Mouse (Mus musculus): ENCODE measurements at regions not wholly inside any gene's neighbourhood (a gene's known extent, or its start where the extent isn't known, plus 50 kb on each side); places are given as distances from the start of the nearest gene placed in this dataset.
A peak's percentile ranks its signal among the peaks of the same experiment; 100 is the strongest.

DNA sequence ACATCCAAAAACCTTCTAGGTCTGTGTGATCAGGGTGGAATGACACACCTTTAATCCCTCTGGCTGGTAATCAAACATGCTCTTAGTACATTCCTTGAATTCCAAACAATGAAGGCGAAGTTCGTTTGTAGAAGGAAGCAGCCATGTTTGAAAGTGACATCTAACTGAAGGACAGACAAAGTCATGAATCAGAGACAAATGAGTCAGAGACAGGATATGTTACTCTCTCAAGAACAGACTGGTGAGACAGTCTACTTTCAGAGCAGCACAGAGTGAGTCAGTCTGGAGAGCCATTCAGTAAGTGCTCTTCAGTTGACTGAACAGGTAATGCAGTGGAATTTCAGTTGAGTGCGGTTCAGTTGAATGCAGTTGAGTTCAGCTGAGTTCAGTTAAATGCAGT, 150.4 kb downstream of the Cpe start:
- no peak for TF ChIP-seq CTCF (IDR thresholded peaks at IDR 0.05)
- DNase-seq = no peak
- no peak overlapping the region for H3K4me3 ChIP-seq
- intact Hi-C loops (cut with DNase I) = no loop called here
- no peak overlapping the region for H3K27ac ChIP-seq

DNA sequence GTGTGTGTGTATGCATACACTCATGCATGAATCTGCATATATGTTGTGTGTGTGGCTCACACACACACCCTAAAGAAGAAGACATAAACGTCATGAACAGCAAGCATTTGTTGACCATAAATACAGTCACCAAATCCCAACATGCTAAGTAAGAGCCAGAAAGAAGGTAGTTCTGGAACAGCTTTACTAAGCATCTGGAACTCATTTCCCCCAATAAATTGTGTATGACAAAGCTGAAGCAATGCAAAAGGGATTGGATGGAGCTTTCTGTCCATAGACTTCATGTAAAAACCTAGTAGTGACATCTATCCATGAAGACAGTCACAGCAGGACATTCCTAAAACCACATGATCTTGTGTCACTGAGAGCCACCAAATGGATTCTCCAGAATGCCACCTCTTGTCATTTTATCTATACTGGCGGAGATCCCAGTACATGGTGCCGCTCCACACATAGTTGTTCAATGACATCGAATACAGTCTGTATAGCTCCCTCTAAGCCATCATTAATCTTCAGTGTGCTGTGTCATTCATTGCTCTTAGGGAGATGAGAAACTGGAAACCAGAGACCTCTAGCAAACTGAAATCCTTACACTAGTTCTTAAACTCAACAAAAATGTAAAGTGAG, 152.9 kb downstream of the Cpe start:
- intact Hi-C loops (cut with DNase I) = no loop called here

DNA sequence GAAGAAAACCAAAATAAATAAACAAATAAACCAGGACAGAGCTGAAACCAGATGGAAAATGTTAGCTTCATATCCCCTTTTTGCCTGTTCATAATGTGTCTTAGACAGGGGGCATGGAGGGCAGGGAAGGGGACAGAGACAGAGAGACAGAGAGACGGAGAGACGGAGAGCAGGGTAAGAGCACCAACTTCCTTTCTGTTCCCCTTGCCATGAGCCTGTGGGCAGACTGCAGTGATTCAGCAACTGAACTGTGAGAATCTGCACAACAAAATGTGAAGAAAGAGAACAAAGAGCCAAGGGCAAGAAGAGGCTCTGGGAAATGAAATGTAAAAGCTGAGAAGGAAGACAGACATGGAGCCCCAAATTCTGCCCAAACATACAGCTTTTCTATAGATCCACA, 161.1 kb downstream of the Cpe start:
- DNase-seq = no peak
- TF ChIP-seq CTCF (IDR thresholded peaks at IDR 0.05) = no peak
- Histone ChIP-seq H3K27ac (no peak overlapping the region), H3K4me3 (no peak overlapping the region)
- intact Hi-C loops (cut with DNase I) = no loop called here

More for the DNA sequence above, 152.9 kb downstream of the Cpe start:
- Histone ChIP-seq H3K4me3 (no peak overlapping the region), H3K27ac (no peak overlapping the region)
- DNase-seq = no peak
- TF ChIP-seq CTCF (IDR thresholded peaks at IDR 0.05) = no peak

DNA sequence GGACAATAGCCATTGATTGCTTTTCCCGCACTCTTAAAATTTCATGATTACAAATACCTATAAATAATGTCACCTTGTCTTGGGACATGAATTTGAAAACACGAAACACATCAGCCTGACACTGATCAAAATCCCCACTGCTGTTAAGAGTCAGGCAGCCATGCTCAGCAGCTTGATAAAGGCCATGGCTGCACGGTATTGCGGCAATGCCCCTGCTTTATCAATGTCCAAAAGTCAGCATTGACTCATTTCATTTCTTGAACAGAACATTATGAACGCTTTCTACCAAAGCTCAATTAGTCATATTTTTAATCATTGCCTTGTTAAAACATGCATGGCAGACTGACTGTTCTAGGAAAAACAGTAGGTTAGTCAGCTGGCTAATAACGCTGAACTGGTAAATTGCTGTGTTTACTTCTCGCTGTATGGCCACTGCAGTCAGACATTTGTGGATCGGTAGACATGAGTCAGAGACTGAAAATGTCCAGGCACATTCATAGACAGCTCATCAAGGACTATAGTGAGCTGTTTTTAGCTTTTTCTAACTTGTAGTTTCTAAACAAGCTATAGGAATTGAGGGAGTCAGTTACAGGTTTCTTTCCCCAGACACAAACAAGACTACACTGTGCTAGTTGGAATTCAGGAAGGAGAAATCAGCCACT, 170.3 kb downstream of the Cpe start:
- DNase-seq = no peak
- TF ChIP-seq CTCF (IDR thresholded peaks at IDR 0.05) = no peak
- Histone ChIP-seq H3K27ac (no peak overlapping the region), H3K4me3 (no peak overlapping the region)
- intact Hi-C loops (cut with DNase I) = no loop called here

DNA sequence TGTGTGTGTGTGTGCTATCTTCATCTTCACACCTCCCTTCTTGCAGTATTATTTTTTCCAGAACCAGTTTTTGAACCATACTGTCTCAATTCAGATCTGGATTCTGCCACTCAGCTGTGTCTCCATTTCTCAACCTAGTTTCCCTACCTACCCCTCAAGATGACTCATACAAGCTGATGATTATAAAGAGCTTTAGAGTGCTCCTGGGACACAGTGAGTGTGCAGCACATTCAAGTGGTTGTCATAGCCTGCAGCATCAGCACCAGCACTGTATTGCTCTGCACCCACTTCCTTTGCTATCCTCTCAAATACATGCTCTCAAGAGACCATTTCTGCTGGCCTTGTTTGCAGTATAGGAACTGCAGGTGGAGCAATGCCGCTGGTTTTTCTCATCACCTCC, 173.2 kb downstream of the Cpe start:
- no peak overlapping the region for H3K27ac ChIP-seq
- intact Hi-C loops (cut with DNase I) = no loop called here
- no peak for DNase-seq
- H3K4me3 ChIP-seq = no peak overlapping the region
- TF ChIP-seq CTCF (IDR thresholded peaks at IDR 0.05) = no peak

DNA sequence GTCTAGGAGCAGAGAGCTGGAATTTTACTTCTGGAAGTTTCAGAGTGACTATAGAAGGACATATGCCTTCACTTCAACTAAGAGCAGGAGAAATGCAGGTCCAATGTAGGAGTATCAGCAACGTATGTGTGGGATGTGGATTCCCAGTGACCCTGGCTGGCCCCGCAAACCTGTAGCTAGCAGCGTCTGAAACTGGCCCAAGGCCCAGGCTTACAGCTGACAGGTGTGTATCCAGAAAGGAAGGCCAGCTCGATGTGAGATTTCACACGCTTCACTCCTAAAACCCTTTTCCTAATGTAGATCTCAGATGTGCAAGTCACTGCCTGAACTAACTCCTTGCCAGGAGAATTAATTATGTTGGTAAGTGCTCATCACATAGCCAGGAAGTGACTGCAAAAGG, 176.9 kb downstream of the Cpe start:
- H3K4me3 ChIP-seq = no peak overlapping the region
- no peak overlapping the region for H3K27ac ChIP-seq
- peak; percentile 20 for DNase-seq
- no peak for TF ChIP-seq CTCF (IDR thresholded peaks at IDR 0.05)
- intact Hi-C loops (cut with DNase I) = no loop called here

DNA sequence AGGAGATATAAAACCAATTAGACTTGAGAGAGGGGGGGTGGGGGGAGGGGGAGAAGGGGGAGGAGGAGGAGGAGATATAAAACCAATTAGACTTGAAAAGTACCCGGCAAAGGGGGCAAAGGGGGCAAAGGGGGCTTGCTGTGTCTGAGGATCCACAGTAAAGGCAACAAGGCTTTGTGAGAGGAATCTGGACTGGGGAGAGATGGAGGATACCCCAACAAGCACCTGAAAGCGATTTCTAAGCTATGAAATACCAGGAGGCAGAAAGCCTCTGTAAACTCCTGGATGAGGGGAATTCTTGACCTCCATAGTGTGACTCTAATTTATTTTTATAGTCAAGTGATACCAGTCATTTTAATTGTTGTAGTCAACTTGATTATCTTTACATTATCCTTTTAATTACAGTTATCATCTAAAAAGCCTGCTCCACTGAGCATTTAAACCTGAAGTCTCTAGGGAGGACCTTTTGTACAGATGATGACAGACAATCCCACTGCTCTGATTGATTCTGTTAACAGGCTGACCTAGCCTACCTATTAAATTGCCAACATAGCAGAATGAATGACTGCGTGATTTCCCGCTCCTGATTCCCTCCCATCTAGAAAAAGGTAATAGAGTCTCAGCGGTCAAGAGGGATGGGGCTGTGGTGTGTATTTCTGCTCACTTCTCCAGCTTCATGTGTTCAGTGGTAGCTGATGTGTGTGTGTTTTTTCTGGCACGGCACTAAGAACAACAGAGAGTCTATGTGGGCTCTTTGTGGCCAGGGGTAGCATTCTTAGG, 195.4 kb downstream of the Cpe start:
- no peak overlapping the region for H3K27ac ChIP-seq
- no peak for DNase-seq
- H3K4me3 ChIP-seq = no peak overlapping the region
- intact Hi-C loops (cut with DNase I) = no loop called here
- TF ChIP-seq CTCF (IDR thresholded peaks at IDR 0.05) = no peak

DNA sequence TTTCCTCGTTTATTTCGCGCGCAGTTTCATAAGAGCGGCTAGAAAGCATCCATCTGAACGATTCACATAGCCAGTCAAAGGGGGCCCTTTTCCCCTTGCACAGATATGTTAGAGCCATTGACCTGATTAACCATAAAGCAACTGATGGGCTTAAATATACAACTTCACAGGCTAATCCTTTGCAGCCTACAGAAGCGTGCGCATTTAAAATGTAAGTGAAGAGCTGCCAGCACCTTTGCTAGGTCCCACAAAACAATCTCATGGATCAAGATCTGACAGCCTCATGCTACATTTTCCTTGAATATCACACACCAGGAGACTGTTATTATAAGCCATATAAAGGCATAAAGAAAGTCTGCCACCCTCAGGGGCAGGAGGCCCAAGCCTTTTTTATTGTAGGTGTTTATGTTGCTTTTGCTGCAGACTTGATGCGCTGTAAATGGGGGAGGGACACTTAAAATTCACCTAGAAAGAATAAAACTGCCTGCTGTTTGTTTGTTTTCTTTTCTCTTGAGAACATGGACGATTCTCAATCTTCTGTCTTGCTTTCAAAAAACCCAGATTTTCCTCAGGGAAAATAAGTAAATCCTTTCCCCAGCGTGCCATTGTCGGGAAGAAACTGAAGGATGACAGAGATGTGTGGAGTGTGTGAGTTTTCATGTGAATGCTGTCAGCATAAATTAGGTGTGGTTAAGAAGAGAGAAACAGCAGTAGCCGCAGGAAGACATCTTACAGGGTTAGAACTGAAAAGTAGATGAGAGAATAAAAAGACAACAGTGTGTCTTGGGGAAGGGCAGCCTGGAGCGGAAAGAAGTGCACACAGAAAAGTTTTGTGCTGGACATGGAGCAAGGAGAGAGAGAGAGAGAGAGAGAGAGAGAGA, 196.3 kb downstream of the Cpe start:
- DNase-seq = no peak
- H3K4me3 ChIP-seq = no peak overlapping the region

DNA sequence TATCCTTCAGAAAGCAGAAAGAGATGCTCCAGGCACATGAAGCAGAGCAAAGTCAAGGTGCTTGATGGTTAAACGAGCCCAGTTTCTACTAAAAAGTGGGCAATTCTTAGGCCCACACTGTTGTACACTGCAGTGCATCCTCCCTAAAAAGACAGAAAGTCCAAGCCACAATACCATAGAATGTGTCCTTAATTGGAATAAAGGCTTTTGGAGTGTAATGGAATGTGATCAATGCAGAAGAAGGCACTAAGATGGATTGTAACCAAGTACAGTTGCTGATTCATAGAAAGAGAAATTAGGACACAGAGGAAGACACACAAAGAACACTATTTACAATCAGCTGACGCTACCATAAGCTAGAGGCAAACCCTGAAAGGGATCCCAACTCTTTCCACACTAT, 201.3 kb downstream of the Cpe start:
- intact Hi-C loops (cut with DNase I) = no loop called here
- Histone ChIP-seq H3K27ac (no peak overlapping the region), H3K4me3 (no peak overlapping the region)
- no peak for DNase-seq
- no peak for TF ChIP-seq CTCF (IDR thresholded peaks at IDR 0.05)

More for the DNA sequence above, 196.3 kb downstream of the Cpe start:
- intact Hi-C loops (cut with DNase I) = no loop called here
- TF ChIP-seq CTCF (IDR thresholded peaks at IDR 0.05) = no peak
- H3K27ac ChIP-seq = no peak overlapping the region

DNA sequence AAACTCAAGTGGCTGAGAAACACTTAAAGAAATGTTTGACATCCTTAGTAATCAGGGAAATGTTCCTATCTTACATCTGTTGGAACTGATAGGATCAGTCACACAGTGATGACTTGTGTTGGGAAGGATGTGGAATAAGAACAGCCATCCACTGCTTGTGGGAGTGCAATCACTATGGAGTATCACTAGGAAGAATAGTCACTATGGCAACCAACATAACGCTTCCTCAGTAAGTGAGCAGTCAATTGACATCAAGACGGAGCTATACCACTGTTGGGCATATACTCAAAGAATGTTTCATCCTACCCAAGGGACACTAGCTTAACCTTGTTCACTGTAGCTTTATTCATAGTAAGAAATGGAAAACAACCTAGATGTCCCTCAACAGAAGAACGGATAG, 204.8 kb downstream of the Cpe start:
- Histone ChIP-seq H3K4me3 (no peak overlapping the region), H3K27ac (no peak overlapping the region)
- TF ChIP-seq CTCF (IDR thresholded peaks at IDR 0.05) = no peak
- DNase-seq = no peak
- intact Hi-C loops (cut with DNase I) = no loop called here

DNA sequence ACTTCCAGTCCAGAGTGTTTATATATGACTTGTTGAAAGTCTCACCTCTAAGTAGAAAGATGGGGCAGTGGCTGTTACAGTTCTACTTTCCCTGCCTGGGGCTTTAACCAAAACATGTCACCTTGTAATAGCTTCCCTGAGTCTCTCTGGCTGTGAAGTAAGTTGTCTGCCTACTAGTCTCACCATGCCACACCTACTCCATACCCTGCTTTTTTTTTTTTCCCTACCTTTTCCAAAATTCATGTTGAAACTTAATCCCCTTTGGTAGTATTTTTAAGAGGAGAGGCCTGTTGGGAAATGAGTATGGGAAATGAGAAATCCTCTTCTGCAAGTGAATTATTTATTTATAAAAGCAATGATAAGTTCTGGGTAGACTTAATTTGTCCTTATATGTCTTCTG, 219.6 kb downstream of the Cpe start:
- TF ChIP-seq CTCF (IDR thresholded peaks at IDR 0.05) = no peak
- Histone ChIP-seq H3K4me3 (no peak overlapping the region), H3K27ac (no peak overlapping the region)
- intact Hi-C loops (cut with DNase I) = no loop called here
- DNase-seq = no peak

DNA sequence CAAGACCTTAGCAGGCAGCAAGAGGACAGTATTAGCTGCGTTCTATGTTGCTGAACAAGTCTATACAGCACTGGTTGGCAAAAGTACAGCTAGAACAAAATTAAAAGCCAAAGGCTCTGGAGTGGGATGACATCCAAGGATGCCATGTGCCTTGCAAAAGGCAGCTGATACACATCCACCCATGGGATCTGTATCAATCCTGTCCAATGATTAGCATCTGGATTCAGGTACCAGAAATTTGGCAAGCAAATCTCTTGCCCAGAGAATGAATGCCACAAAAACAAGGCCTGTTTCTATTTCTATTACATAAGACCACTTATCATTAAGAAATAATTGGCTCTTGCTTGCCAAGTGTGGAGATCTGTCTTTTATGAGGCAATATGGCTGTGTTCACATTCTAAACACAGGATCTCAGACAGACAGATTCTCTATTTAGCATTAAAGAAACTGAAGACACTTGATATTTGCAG, 220.0 kb downstream of the Cpe start:
- TF ChIP-seq CTCF (IDR thresholded peaks at IDR 0.05) = no peak
- no peak overlapping the region for H3K27ac ChIP-seq
- no peak overlapping the region for H3K4me3 ChIP-seq
- intact Hi-C loops (cut with DNase I) = no loop called here
- DNase-seq = no peak

All from gastrocnemius, adult 2 months (tissue).